12 mouse cellular contexts compared by ENCODE assay signal in genomic region chr7:34696086-34696485, GRCm38 (mm10).
"Had no signal": no experiment of that assay in that cellular context is flagged by ENCODE, and none has a peak within 500 bp of the region (broad histone marks: within the 10 kb centered on the region; RNA-seq: fewer than 3 reads in every experiment).

No protein-coding gene starts in this region.

- H3K36me3 ChIP-seq: kidney, embryonic 15.5 days; limb, embryonic 13.5 days had no signal

- H3K9ac ChIP-seq: kidney, embryonic 15.5 days; limb, embryonic 13.5 days; liver, embryonic 14.5 days had no signal

- H3K9me3 ChIP-seq: kidney, embryonic 15.5 days; limb, embryonic 13.5 days had no signal

- H3K27ac ChIP-seq: kidney, embryonic 15.5 days; limb, embryonic 13.5 days; liver, embryonic 14.5 days; stomach, postnatal 0 days had no signal

- H3K4me3 ChIP-seq: kidney, embryonic 15.5 days; limb, embryonic 13.5 days had no signal

- DNase-seq: kidney, adult 2 months; kidney, postnatal 14 days; left cerebral cortex, postnatal 4 days; lung, adult 18-20 months; right cerebral cortex, adult 18-20 months; right cerebral cortex, postnatal 25 days; thymus, postnatal 14 days had no signal

- ATAC-seq: intestine, embryonic 16.5 days had no signal

- H3K4me2 ChIP-seq: kidney, embryonic 15.5 days; limb, embryonic 13.5 days had no signal
